Mouse (Mus musculus) intestine, embryonic 16.5 days (tissue): ENCODE results near the gene Trap1a. TPM values are rescaled to one million over a fixed set of nuclear protein-coding genes. Genes with fewer than 3 reads are reported as not detected.
A peak's percentile ranks its signal among the peaks of the same experiment; 100 is the strongest.
"Not testable (repeated sequence)": the region's sequence is repeated elsewhere in the genome, so short reads cannot be mapped to it uniquely, and the experiment has no call there.

ENCODE experiments used
- ATAC-seq: fragments of 200-750 bp; cut with Nextera tagmentation; 2 replicates; pipeline ENCODE4 v1.8.0; 2017; ENCODE audit warnings: moderate TSS enrichment, moderate library complexity
- H3K27ac ChIP-seq: fragments of 300-500 bp; sonication (generic); 2 replicates; pipeline ENCODE4 v1.5.1; 2014; ENCODE audit warnings: mild to moderate bottlenecking, low read length
- H3K27me3 ChIP-seq: fragments of 300-500 bp; sonication (generic); replicated peaks from 2 replicates; pipeline ENCODE4 v1.6.1; 2014; ENCODE audit warnings: low read length, control low read depth, mixed read lengths; ENCODE audit not compliant: control insufficient read depth, insufficient read depth
- H3K36me3 ChIP-seq: fragments of 300-500 bp; sonication (generic); 2 replicates; pipeline ENCODE4 v1.6.1; 2014; ENCODE audit warnings: low read length, control low read depth; ENCODE audit not compliant: control insufficient read depth, insufficient read depth
- H3K4me1 ChIP-seq: fragments of 300-500 bp; sonication (generic); 2 replicates; pipeline ENCODE4 v1.6.1; 2014; ENCODE audit warnings: low read length, control low read depth, mixed read lengths; ENCODE audit not compliant: control insufficient read depth, insufficient read depth
- H3K4me2 ChIP-seq: fragments of 300-500 bp; sonication (generic); 2 replicates; pipeline ENCODE4 v1.6.1; 2014; ENCODE audit warnings: low read depth, low read length, control low read depth
- H3K4me3 ChIP-seq: fragments of 300-500 bp; sonication (generic); 2 replicates; pipeline ENCODE4 v1.5.1; 2014; ENCODE audit warnings: mild to moderate bottlenecking, low read length
- H3K9ac ChIP-seq: fragments of 300-500 bp; sonication (generic); 2 replicates; pipeline ENCODE4 v1.6.1; 2014; ENCODE audit warnings: low read depth, low read length
- H3K9me3 ChIP-seq: fragments of 300-500 bp; sonication (generic); 2 replicates; pipeline ENCODE4 v1.6.1; 2016; ENCODE audit warnings: low read length, control low read depth; ENCODE audit not compliant: control insufficient read depth
- WGBS: fragments of 180-500 bp; shearing (Covaris S2); extraction: QIAGEN DNeasy Blood & Tissue Kit; methylation state at CpG from one replicate; pipeline ENCODE4 v1.1.7; 2014; 5-methylcytosine and 5-hydroxymethylcytosine counted together
- polyA plus RNA-seq: library from polyadenylated mRNA; unstranded; fragments of >200 nt; fragmentation: Nextera tagmentation; extraction: Ambion mirVana; gene quantifications from 2 replicates; pipeline ENCODE4 v1.2.1, GENCODE M21; 2015

Gene Trap1a
- polyA plus RNA-seq = not detected in 2 replicates

DNA sequence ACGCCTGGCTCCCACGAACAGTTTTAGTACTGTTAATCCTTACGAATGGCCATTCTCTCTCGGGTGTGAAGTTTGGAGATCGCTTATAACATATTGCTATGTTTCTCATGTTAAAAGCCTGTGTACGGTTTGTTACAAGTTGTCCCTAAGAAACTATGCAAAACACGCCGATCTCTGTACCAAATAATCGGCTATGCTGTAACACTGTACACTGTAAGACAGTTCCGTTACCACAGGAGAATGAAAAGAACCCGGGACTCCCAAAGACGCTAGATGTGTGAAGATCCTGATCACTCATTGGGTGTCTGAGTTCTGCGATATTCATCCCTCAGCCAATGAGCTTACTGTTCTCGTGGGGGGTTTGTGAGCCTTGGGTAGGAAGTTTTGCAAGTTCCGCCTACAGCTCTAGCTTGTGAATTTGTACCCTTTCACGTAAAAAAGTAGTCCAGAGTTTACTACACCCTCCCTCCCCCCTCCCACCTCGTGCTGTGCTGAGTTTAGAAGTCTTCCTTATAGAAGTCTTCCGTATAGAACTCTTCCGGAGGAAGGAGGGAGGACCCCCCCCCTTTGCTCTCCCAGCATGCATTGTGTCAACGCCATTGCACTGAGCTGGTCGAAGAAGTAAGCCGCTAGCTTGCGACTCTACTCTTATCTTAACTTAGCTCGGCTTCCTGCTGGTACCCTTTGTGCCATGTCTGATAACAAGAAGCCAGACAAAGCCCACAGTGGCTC, at the start of gene Trap1a:
Gene Trap1a (plus strand): TSS at position 421 of the 732 bp plus-strand sequence.
- Histone ChIP-seq H3K36me3 (no peaks in the 10 kb centered on the region), H3K27me3 (no peaks in the 10 kb centered on the region), H3K9me3 (no peaks in the 10 kb centered on the region), H3K4me1 (no peaks in the 10 kb centered on the region), H3K27ac (no peak within 1 kb of the TSS), H3K4me3 (no peak within 1 kb of the TSS), H3K4me2 (no peak within 1 kb of the TSS), H3K9ac (no peak within 1 kb of the TSS)
- WGBS = 91% methylated on average over 24 of the region's 24 CpGs
- ATAC-seq = no peak

GRCm38 (mm10) chrX:139293114-139293513, 40.4 kb upstream of the Trap1a start:
- H3K9ac ChIP-seq = no peak overlapping the region
- 59% methylated on average over 2 of the region's 2 CpGs for WGBS
- no peak overlapping the region for H3K4me2 ChIP-seq
- H3K4me3 ChIP-seq = no peak overlapping the region
- H3K36me3 ChIP-seq = no peaks in the 10 kb centered on the region
- peak; percentile 90 for ATAC-seq
- no peaks in the 10 kb centered on the region for H3K4me1 ChIP-seq
- H3K27ac ChIP-seq = no peak overlapping the region
- H3K27me3 ChIP-seq = no peaks in the 10 kb centered on the region
- H3K9me3 ChIP-seq = no peaks in the 10 kb centered on the region

- no peaks in the 10 kb centered on the region for H3K27me3 ChIP-seq
- no peak for ATAC-seq
- H3K4me1 ChIP-seq = no peaks in the 10 kb centered on the region
- H3K36me3 ChIP-seq = no peaks in the 10 kb centered on the region
- 62% methylated on average over 1 of the region's 1 CpGs for WGBS
- H3K4me3 ChIP-seq = no peak overlapping the region
- no peak overlapping the region for H3K4me2 ChIP-seq
- H3K9me3 ChIP-seq = no peaks in the 10 kb centered on the region
- H3K9ac ChIP-seq = no peak overlapping the region
- H3K27ac ChIP-seq = no peak overlapping the region
These were observed 38.2 kb upstream of the Trap1a start for GRCm38 (mm10) chrX:139295325-139295724.

DNA sequence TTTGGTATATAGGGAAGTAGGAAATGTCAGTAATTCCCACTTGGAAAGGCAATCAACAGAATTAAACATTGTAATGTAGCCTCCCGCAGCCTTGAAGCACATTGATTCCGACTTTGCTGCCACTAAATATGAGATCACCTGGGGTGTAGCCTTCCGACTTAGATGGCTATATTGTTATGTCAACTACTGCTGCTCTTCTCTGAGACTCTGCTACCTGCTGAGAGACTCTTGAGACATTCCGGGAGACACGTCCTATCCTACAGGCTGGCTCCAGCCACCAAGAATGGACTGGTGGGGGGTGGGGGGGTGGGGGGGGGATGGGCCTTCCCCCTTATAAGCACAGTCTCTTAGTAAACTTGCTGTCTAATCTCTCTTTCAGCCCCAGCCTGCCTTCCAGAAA, 16.1 kb upstream of the Trap1a start:
- not testable (repeated sequence) for ATAC-seq, H3K4me1 ChIP-seq
- 80% methylated on average over 5 of the region's 5 CpGs for WGBS

GRCm38 (mm10) chrX:139332583-139332982, 900 bp upstream of the Trap1a start:
- 91% methylated on average over 9 of the region's 9 CpGs for WGBS
- Histone ChIP-seq H3K36me3 (no peaks in the 10 kb centered on the region), H3K9ac (no peak overlapping the region), H3K4me2 (no peak overlapping the region), H3K27me3 (no peaks in the 10 kb centered on the region), H3K9me3 (no peaks in the 10 kb centered on the region), H3K27ac (no peak overlapping the region), H3K4me1 (no peaks in the 10 kb centered on the region), H3K4me3 (no peak overlapping the region)
- ATAC-seq = no peak

More for the DNA sequence above, 16.1 kb upstream of the Trap1a start:
- H3K36me3 ChIP-seq, H3K27ac ChIP-seq, H3K9me3 ChIP-seq, H3K4me2 ChIP-seq, H3K9ac ChIP-seq, H3K4me3 ChIP-seq, H3K27me3 ChIP-seq: not testable (repeated sequence)

DNA sequence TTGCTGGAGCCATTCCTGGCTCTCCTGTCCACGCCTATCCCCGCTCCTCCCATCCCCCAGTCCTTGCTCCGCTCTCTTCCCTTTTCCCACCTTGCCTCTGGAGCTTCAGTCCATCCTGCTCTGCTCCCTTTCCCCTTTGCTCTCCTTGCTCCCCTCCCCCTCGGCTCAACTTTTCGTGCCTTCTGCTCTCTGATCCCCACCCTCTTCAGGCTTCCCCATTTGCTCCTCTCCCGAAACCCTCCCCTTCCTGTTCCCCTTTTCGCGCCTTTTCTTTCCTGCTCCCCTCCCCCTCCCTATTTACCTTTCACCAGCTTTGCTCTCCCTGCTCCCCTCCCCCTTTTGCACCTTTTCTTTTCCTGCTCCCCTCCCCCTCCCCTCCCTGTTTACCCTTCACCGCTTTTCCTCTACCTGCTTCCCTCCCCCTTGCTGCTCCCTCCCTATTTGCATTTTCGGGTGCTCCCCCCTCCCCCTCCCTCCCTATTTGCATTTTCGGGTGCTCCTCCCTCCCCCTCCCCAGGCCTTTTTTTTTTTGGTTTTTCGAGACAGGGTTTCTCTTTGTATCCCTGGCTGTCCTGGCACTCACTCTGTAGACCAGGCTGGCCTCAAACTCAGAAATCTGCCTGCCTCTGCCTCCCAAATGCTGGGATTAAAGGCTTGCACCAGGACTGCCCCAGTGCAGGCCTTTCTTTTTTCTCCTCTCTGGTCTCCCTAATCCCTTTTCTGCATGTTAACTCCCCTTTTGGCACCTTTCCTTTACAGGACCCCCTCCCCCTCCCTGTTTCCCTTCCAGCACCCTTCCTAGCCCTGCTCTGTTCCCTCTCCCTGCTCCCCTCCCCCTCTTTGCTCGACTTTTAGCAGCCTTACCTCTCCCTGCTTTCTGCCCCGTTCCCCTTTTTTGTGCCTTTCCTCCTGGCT, 1.3 kb downstream of the Trap1a start:
- H3K27me3 ChIP-seq = no peaks in the 10 kb centered on the region

DNA sequence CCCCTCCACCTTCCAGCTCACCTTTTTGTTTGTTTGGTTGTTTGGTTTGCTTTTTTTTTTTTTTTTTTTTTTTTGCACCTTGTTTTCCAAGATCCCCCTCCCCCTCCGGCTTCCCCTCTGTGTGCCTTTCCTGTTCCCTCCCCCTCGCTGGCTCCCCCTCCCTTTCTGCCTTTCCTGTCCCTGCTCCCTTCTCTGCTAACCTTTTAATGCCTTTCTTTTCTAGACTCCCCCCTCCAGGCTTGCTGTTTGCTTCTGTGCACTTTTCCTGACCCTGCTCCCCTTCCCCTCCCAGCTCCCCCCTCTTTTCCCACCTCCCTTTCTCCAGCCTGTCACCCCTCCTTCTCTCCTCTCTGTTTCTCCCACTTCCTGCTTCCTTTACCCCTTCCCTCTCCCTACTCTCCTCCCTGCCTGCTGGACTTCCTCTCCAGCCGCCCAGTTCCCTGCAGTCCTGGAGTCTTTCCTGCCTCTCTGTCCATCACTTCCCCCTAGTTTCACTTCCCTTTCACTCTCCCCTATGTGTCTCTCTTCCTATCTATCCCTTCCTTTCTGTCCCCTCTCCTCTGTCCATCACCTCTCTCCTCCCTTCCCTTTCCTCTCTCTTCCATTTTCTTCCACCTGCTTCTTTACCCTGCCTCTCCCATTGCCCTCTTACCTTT, 2.1 kb downstream of the Trap1a start:
- H3K9me3 ChIP-seq = no peaks in the 10 kb centered on the region
- H3K4me3 ChIP-seq = no peak overlapping the region
- H3K4me2 ChIP-seq = no peak overlapping the region
- no peak overlapping the region for H3K27ac ChIP-seq
- no peaks in the 10 kb centered on the region for H3K36me3 ChIP-seq
- no peaks in the 10 kb centered on the region for H3K4me1 ChIP-seq
- H3K27me3 ChIP-seq = no peaks in the 10 kb centered on the region
- no peak overlapping the region for H3K9ac ChIP-seq
- 62% methylated on average over 3 of the region's 3 CpGs for WGBS
- no peak for ATAC-seq

More for the DNA sequence above, 1.3 kb downstream of the Trap1a start:
- H3K4me3 ChIP-seq = no peak overlapping the region
- no peak for ATAC-seq
- H3K4me2 ChIP-seq = no peak overlapping the region
- no peaks in the 10 kb centered on the region for H3K36me3 ChIP-seq
- H3K27ac ChIP-seq = no peak overlapping the region
- WGBS = 82% methylated on average over 14 of the region's 14 CpGs
- no peak overlapping the region for H3K9ac ChIP-seq
- no peaks in the 10 kb centered on the region for H3K9me3 ChIP-seq
- no peaks in the 10 kb centered on the region for H3K4me1 ChIP-seq

DNA sequence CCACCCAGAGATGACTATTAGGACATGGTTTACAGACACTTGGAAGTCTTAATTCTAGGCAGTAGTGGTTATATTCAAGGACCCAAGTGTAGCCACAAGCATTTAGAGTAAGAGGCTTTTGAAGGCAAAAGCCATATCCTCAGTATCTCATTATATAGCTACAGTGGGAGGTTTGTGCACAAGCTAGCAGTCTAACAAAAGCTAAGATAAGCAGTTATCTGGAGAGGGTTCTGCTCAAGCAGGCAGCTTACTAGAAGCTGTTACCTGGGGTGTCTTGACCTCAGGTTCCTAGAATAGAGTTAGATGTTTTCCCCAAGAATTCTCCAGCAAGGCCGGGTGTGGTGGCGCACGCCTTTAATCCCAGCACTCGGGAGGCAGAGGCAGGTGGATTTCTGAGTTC, 6.1 kb downstream of the Trap1a start:
- H3K4me2 ChIP-seq = no peak overlapping the region
- no peaks in the 10 kb centered on the region for H3K27me3 ChIP-seq
- H3K27ac ChIP-seq = no peak overlapping the region
- no peak overlapping the region for H3K9ac ChIP-seq
- no peak overlapping the region for H3K4me3 ChIP-seq
- 88% methylated on average over 4 of the region's 4 CpGs for WGBS
- ATAC-seq = no peak
- H3K9me3 ChIP-seq = no peaks in the 10 kb centered on the region
- no peaks in the 10 kb centered on the region for H3K4me1 ChIP-seq
- H3K36me3 ChIP-seq = no peaks in the 10 kb centered on the region

DNA sequence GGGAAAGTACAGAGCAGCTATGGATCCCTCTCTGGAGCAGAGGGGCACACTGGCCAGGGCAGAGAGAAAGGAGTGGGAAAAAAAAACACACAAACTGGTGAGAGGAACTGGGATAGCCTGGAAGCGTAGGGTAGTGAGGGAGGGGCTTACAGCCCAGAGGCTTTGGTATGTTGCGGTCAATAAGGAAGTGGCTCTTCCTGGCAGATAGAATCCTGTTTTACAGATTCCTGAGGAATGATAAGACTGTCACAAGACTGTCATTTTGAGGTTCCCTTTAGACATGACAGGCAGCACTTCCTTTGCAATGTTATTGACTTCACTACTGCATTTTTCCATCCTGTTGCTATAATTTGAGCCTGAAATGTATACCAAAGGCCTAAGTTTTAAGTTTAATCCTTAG, 7.7 kb downstream of the Trap1a start:
- WGBS = 73% methylated on average over 2 of the region's 2 CpGs

More for the DNA sequence above, 7.7 kb downstream of the Trap1a start:
- no peak for ATAC-seq
- H3K4me1 ChIP-seq = no peaks in the 10 kb centered on the region
- no peak overlapping the region for H3K27ac ChIP-seq
- no peaks in the 10 kb centered on the region for H3K9me3 ChIP-seq
- H3K4me2 ChIP-seq = no peak overlapping the region
- H3K36me3 ChIP-seq = no peaks in the 10 kb centered on the region
- no peak overlapping the region for H3K4me3 ChIP-seq
- H3K27me3 ChIP-seq = no peaks in the 10 kb centered on the region
- H3K9ac ChIP-seq = no peak overlapping the region
